Mouse (Mus musculus): Measurements from ENCODE around the gene Afap1l2. TPM values are rescaled to one million over a fixed set of nuclear protein-coding genes. Genes with fewer than 3 reads are reported as not detected.
A peak's percentile ranks its signal among the peaks of the same experiment; 100 is the strongest.

Gene Afap1l2
- polyA plus RNA-seq, 1 experiment from 2014 or later: 15.5 TPM

- TF ChIP-seq EP300 (IDR thresholded peaks at IDR 0.05): no peak
- no peak for TF ChIP-seq CTCF (IDR thresholded peaks at IDR 0.05)
- DNase-seq (ENCODE audit: low spot score): no peak
- Histone ChIP-seq H3K9ac (replicated peaks; ENCODE audit: low read depth) (no peak overlapping the region), H3K27me3 (replicated peaks; ENCODE audit: insufficient read depth, low read length) (no peaks in the 10 kb centered on the region), H3K9me3 (ENCODE audit: low read length) (no peaks in the 10 kb centered on the region), H3K4me3 (ENCODE audit: low read depth, low read length) (no peak overlapping the region), H3K4me1 (ENCODE audit: insufficient read depth, low read depth, low read length) (peaks cover 5% of the 10 kb centered on the region; the same call in 1 of the 2 replicates), H3K27ac (ENCODE audit: low read length) (peak overlapping the region; percentile 63), H3K36me3 (ENCODE audit: insufficient read depth, low read length) (no peaks in the 10 kb centered on the region), H3K4me2 (replicated peaks; ENCODE audit: low read depth, low read length) (no peak overlapping the region)
- ATAC-seq: no peak
- WGBS: 82% methylated on average over 5 of the region's 5 CpGs
Observed at GRCm38 (mm10) chr19:56976515-56976914, 31.5 kb downstream of the Afap1l2 start.

DNA sequence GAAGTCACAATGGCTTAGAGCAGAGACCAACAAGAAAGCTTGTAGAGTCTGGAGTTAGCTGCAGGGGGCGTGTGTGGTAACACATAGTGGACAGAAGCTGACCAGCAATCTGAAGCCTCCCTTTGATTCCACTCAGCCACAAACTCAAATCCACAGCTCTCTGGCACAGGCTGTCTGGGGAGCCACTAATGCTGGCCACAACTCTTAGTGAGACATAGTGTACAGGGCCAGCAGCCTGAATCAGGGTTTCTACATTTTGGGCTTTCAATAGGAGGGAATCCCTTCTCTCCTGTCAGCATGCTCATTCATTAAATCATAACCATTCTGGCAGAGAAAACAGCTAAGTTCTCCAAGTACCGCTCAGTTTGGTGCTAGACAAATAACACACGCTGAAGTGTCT is 32.5 kb downstream of the Afap1l2 start:
- H3K4me1 ChIP-seq (ENCODE audit: insufficient read depth, low read depth, low read length): peaks cover 5% of the 10 kb centered on the region; the same call in 1 of the 2 replicates
- no peaks in the 10 kb centered on the region for H3K36me3 ChIP-seq (ENCODE audit: insufficient read depth, low read length)
- DNase-seq (ENCODE audit: low spot score): peak; percentile 73
- no peak overlapping the region for H3K9ac ChIP-seq (replicated peaks; ENCODE audit: low read depth)
- WGBS: 58% methylated on average over 3 of the region's 3 CpGs
- ATAC-seq: peak; percentile 4; the same call in 1 of the 2 replicates
- H3K9me3 ChIP-seq (ENCODE audit: low read length): no peaks in the 10 kb centered on the region
- H3K4me2 ChIP-seq (replicated peaks; ENCODE audit: low read depth, low read length): no peak overlapping the region
- peak; percentile 37 for TF ChIP-seq CTCF (IDR thresholded peaks at IDR 0.05)
- no peak for TF ChIP-seq EP300 (IDR thresholded peaks at IDR 0.05)
- no peaks in the 10 kb centered on the region for H3K27me3 ChIP-seq (replicated peaks; ENCODE audit: insufficient read depth, low read length)
- H3K4me3 ChIP-seq (ENCODE audit: low read depth, low read length): no peak overlapping the region
- H3K27ac ChIP-seq (ENCODE audit: low read length): no peak overlapping the region

DNA sequence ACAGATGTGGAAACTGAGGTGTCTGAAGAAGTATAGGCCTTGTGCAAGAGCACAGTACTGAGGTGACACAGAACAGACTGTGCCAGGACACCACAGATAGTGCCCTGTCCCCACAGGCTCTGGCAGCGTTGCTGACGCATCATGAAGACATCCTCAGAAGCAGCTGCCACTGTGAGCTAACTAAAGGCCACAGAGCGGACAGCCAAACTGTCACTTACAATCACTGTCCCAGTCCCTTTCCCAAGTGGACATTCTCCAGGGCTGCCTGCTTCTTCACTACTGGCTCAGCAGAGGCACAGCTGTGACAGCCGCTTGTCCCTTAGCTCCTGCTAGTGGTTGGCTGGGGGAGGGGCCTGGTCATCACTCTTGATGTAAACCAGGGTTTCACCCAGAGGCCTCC is 33.9 kb downstream of the Afap1l2 start:
- WGBS: 56% methylated on average over 4 of the region's 4 CpGs
- peak; percentile 76 for ATAC-seq
- H3K36me3 ChIP-seq (ENCODE audit: insufficient read depth, low read length): no peaks in the 10 kb centered on the region
- no peak; the same call in 1 of the 2 replicates for TF ChIP-seq CTCF (IDR thresholded peaks at IDR 0.05)
- TF ChIP-seq EP300 (IDR thresholded peaks at IDR 0.05): peak; percentile 83
- H3K27me3 ChIP-seq (replicated peaks; ENCODE audit: insufficient read depth, low read length): no peaks in the 10 kb centered on the region
- DNase-seq (ENCODE audit: low spot score): peak; percentile 83
- H3K4me3 ChIP-seq (ENCODE audit: low read depth, low read length): no peak overlapping the region
- no peak overlapping the region for H3K4me2 ChIP-seq (replicated peaks; ENCODE audit: low read depth, low read length)
- H3K4me1 ChIP-seq (ENCODE audit: insufficient read depth, low read depth, low read length): peaks cover 5% of the 10 kb centered on the region; the same call in 1 of the 2 replicates
- no peaks in the 10 kb centered on the region for H3K9me3 ChIP-seq (ENCODE audit: low read length)
- 0 out of 2 replicates have a peak overlapping the region, but pooled peaks have one; percentile 14 for H3K27ac ChIP-seq (ENCODE audit: low read length)
- H3K9ac ChIP-seq (replicated peaks; ENCODE audit: low read depth): no peak overlapping the region

DNA sequence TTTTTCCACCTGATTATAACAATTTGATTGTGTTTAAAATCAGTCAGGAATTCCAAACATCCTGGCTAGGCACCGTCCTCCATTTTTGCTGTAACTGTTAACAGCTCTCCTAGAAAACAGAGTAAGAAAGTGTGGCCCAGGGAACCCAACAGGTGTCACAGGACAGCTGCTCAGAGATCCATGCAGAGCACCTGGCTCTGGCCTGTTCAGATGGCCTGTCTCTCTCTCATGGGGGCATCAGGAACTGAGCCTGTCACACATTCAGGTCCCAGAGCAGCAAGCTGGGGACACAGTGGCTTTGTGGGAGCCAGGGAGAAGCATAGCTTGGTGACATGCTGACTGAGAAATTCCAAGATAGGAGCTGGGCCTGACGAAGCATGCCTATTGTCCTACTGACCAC is 35.3 kb downstream of the Afap1l2 start:
- H3K9ac ChIP-seq (replicated peaks; ENCODE audit: low read depth): no peak overlapping the region
- WGBS: 69% methylated on average over 2 of the region's 2 CpGs
- H3K27me3 ChIP-seq (replicated peaks; ENCODE audit: insufficient read depth, low read length): no peaks in the 10 kb centered on the region
- no peak overlapping the region for H3K27ac ChIP-seq (ENCODE audit: low read length)
- no peak for DNase-seq (ENCODE audit: low spot score)
- H3K36me3 ChIP-seq (ENCODE audit: insufficient read depth, low read length): no peaks in the 10 kb centered on the region
- ATAC-seq: no peak
- no peak overlapping the region for H3K4me2 ChIP-seq (replicated peaks; ENCODE audit: low read depth, low read length)
- peaks cover 5% of the 10 kb centered on the region; the same call in 1 of the 2 replicates for H3K4me1 ChIP-seq (ENCODE audit: insufficient read depth, low read depth, low read length)
- no peaks in the 10 kb centered on the region for H3K9me3 ChIP-seq (ENCODE audit: low read length)
- TF ChIP-seq EP300 (IDR thresholded peaks at IDR 0.05) (no peak), CTCF (IDR thresholded peaks at IDR 0.05) (no peak)
- no peak overlapping the region for H3K4me3 ChIP-seq (ENCODE audit: low read depth, low read length)

GRCm38 (mm10) chr19:56971347-56971746 is 36.7 kb downstream of the Afap1l2 start:
- H3K4me1 ChIP-seq (ENCODE audit: insufficient read depth, low read depth, low read length): no peaks in the 10 kb centered on the region
- WGBS: 63% methylated on average over 7 of the region's 7 CpGs

DNA sequence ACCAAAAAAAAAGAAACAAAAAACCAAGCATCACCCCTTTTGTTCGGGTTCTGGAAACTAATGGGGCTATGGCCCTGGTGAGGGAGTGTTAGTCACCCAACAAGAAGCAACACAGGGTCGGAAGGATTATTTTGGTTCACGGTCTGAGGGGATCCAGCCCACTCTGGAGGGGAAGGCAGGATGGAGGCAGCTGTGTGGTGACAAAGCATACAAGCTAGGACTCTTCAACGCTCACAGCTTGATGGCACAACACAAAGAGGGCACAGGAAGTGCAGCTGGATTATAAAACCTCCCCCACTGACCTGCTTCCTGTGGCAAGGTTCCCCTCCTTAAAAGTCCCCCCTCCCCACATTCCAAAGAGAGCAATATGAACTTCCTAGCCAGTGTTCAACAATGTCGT is 44.2 kb downstream of the Afap1l2 start:
- peak; percentile 35 for DNase-seq (ENCODE audit: low spot score)
- Histone ChIP-seq H3K27me3 (replicated peaks; ENCODE audit: insufficient read depth, low read length) (no peaks in the 10 kb centered on the region), H3K27ac (ENCODE audit: low read length) (peak overlapping the region; percentile 35; the same call in 1 of the 2 replicates), H3K36me3 (ENCODE audit: insufficient read depth, low read length) (no peaks in the 10 kb centered on the region), H3K4me2 (replicated peaks; ENCODE audit: low read depth, low read length) (no peak overlapping the region), H3K9ac (replicated peaks; ENCODE audit: low read depth) (no peak overlapping the region), H3K4me3 (ENCODE audit: low read depth, low read length) (no peak overlapping the region), H3K9me3 (ENCODE audit: low read length) (no peaks in the 10 kb centered on the region), H3K4me1 (ENCODE audit: insufficient read depth, low read depth, low read length) (peaks cover 6% of the 10 kb centered on the region; the same call in 1 of the 2 replicates)
- WGBS: 37% methylated on average over 5 of the region's 5 CpGs
- ATAC-seq: peak; percentile 49; the same call in 1 of the 2 replicates
- no peak for TF ChIP-seq CTCF (IDR thresholded peaks at IDR 0.05)
- TF ChIP-seq EP300 (IDR thresholded peaks at IDR 0.05): no peak

More at GRCm38 (mm10) chr19:56971347-56971746, 36.7 kb downstream of the Afap1l2 start:
- Histone ChIP-seq H3K4me3 (ENCODE audit: low read depth, low read length) (no peak overlapping the region), H3K9me3 (ENCODE audit: low read length) (no peaks in the 10 kb centered on the region), H3K9ac (replicated peaks; ENCODE audit: low read depth) (no peak overlapping the region), H3K27ac (ENCODE audit: low read length) (no peak overlapping the region), H3K27me3 (replicated peaks; ENCODE audit: insufficient read depth, low read length) (no peaks in the 10 kb centered on the region), H3K4me2 (replicated peaks; ENCODE audit: low read depth, low read length) (no peak overlapping the region), H3K36me3 (ENCODE audit: insufficient read depth, low read length) (no peaks in the 10 kb centered on the region)
- TF ChIP-seq CTCF (IDR thresholded peaks at IDR 0.05) (no peak), EP300 (IDR thresholded peaks at IDR 0.05) (no peak)
- DNase-seq (ENCODE audit: low spot score) (no peak), ATAC-seq (no peak)

All from lung, postnatal 0 days (tissue).